Mouse (Mus musculus): Measurements from ENCODE around the gene Nckap5. TPM values are rescaled to one million over a fixed set of nuclear protein-coding genes. Genes with fewer than 3 reads are reported as not detected.

The Nckap5 gene
- polyA plus RNA-seq, 1 experiment, result 0.09 TPM

DNA sequence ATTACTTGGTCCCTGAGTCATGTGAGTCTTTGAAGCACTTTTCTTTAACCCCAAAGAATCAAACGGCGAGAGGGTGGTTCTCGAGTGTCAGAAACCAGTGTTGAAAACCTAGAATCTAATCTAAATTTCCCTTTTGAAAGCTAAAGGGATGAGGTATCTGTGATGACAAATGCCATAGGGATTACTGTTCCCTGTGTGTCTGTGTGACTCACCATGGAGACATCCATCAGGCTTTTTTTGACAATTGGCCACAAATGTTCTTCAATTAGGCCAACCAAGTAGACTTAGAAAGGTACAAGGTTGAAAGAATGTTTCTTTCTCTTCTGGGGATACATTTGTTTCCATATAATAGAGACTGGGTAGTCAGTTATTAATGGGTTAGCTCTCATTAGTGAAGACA is 879.6 kb downstream of the Nckap5 start:
- Histone ChIP-seq H3K9ac (ENCODE audit: low read depth, poor library complexity, severe bottlenecking) (no peak overlapping the region), H3K9me3 (replicated peaks; ENCODE audit: control insufficient read depth, insufficient read depth, low read length, poor library complexity, severe bottlenecking) (no peaks in the 10 kb centered on the region), H3K4me3 (ENCODE audit: low read depth, low read length) (no peak overlapping the region), H3K27ac (ENCODE audit: insufficient read depth, low read length) (no peak overlapping the region), H3K36me3 (ENCODE audit: control insufficient read depth, insufficient read depth, low read length, poor library complexity, severe bottlenecking) (no peaks in the 10 kb centered on the region), H3K4me1 (ENCODE audit: control insufficient read depth, insufficient read depth, low read length) (no peaks in the 10 kb centered on the region), H3K27me3 (ENCODE audit: control insufficient read depth, insufficient read depth, low read length, poor library complexity, severe bottlenecking) (no peaks in the 10 kb centered on the region)
- TF ChIP-seq CTCF (IDR thresholded peaks at IDR 0.05; ENCODE audit: low read depth, low read length) (no peak), EP300 (IDR thresholded peaks at IDR 0.05; ENCODE audit: insufficient read depth, low read depth, low read length) (no peak), POLR2A (IDR thresholded peaks at IDR 0.05; ENCODE audit: insufficient read depth, low read length) (no peak)

DNA sequence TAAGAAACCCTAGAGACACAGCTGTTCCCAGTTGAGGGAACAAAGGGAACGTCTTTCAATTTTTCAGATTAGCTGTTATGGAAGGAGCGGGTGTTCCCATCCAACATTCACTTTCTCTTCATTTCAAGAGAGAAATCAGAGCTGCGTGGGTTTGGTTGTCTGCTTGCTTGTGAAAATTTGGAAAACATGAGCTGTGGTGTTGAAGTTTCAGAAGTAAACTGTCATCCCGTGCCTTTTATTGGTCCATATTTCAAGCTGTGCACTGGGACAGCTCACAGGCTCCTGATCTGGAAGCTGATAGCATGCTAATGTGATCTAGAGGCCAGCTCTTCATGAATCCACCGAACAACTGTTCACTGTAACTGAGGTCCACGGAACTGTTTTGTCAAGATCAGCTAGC is 881.5 kb downstream of the Nckap5 start:
- H3K27ac ChIP-seq (ENCODE audit: insufficient read depth, low read length), result no peak overlapping the region
- H3K4me1 ChIP-seq (ENCODE audit: control insufficient read depth, insufficient read depth, low read length), result no peaks in the 10 kb centered on the region
- H3K9ac ChIP-seq (ENCODE audit: low read depth, poor library complexity, severe bottlenecking), result no peak overlapping the region
- H3K27me3 ChIP-seq (ENCODE audit: control insufficient read depth, insufficient read depth, low read length, poor library complexity, severe bottlenecking), result no peaks in the 10 kb centered on the region
- H3K9me3 ChIP-seq (replicated peaks; ENCODE audit: control insufficient read depth, insufficient read depth, low read length, poor library complexity, severe bottlenecking), result no peaks in the 10 kb centered on the region
- no peaks in the 10 kb centered on the region for H3K36me3 ChIP-seq (ENCODE audit: control insufficient read depth, insufficient read depth, low read length, poor library complexity, severe bottlenecking)
- TF ChIP-seq EP300 (IDR thresholded peaks at IDR 0.05; ENCODE audit: insufficient read depth, low read depth, low read length) (no peak), POLR2A (IDR thresholded peaks at IDR 0.05; ENCODE audit: insufficient read depth, low read length) (no peak), CTCF (IDR thresholded peaks at IDR 0.05; ENCODE audit: low read depth, low read length) (no peak)
- H3K4me3 ChIP-seq (ENCODE audit: low read depth, low read length), result no peak overlapping the region

DNA sequence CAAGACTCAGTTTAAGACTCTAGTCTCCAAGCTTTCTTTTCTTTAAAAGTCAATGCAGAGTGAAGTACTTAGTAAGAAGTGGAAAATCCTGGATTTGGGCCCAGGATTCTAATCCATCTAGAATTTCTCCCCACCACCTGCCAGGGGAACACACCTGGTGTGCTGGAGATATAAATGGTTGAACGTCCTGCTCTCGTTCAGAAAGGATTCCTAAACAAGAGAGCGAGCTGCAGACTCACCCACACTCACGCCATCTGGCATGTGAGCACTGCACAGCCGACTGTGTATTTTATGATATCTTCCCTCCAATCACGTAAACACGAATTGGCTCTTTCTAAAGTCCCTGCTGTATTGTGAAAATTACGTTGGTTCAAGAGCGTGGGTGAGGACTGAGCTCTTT is 885.5 kb downstream of the Nckap5 start:
- H3K9ac ChIP-seq (ENCODE audit: low read depth, poor library complexity, severe bottlenecking), result no peak overlapping the region

DNA sequence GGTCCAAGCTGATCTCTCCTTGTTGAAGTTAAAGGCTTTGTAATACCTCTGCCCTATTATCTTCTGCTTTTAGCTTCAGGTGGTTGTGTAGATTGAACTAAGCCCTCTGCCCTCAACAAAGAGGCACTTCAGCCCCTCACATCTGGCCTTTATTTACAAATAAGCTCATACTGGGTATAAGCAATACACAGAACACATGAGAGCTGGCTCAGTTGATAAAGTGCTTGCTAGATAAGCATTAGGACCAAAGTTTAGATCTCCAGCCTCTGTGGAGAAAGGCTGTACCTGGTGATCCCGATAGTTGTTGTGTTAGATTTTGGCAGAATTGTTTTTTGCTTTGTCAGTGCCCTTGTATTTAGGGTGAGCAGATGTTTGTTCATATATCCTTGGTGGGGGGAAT is 887.3 kb downstream of the Nckap5 start:
- Histone ChIP-seq H3K4me1 (ENCODE audit: control insufficient read depth, insufficient read depth, low read length) (no peaks in the 10 kb centered on the region), H3K9ac (ENCODE audit: low read depth, poor library complexity, severe bottlenecking) (no peak overlapping the region), H3K36me3 (ENCODE audit: control insufficient read depth, insufficient read depth, low read length, poor library complexity, severe bottlenecking) (no peaks in the 10 kb centered on the region), H3K9me3 (replicated peaks; ENCODE audit: control insufficient read depth, insufficient read depth, low read length, poor library complexity, severe bottlenecking) (no peaks in the 10 kb centered on the region), H3K27me3 (ENCODE audit: control insufficient read depth, insufficient read depth, low read length, poor library complexity, severe bottlenecking) (no peaks in the 10 kb centered on the region), H3K27ac (ENCODE audit: insufficient read depth, low read length) (no peak overlapping the region), H3K4me3 (ENCODE audit: low read depth, low read length) (no peak overlapping the region)
- no peak for TF ChIP-seq EP300 (IDR thresholded peaks at IDR 0.05; ENCODE audit: insufficient read depth, low read depth, low read length)
- no peak for TF ChIP-seq CTCF (IDR thresholded peaks at IDR 0.05; ENCODE audit: low read depth, low read length)
- no peak for TF ChIP-seq POLR2A (IDR thresholded peaks at IDR 0.05; ENCODE audit: insufficient read depth, low read length)

More for the DNA sequence above, 885.5 kb downstream of the Nckap5 start:
- H3K9me3 ChIP-seq (replicated peaks; ENCODE audit: control insufficient read depth, insufficient read depth, low read length, poor library complexity, severe bottlenecking), result no peaks in the 10 kb centered on the region
- no peak overlapping the region for H3K4me3 ChIP-seq (ENCODE audit: low read depth, low read length)
- H3K4me1 ChIP-seq (ENCODE audit: control insufficient read depth, insufficient read depth, low read length), result no peaks in the 10 kb centered on the region
- H3K36me3 ChIP-seq (ENCODE audit: control insufficient read depth, insufficient read depth, low read length, poor library complexity, severe bottlenecking), result no peaks in the 10 kb centered on the region
- H3K27me3 ChIP-seq (ENCODE audit: control insufficient read depth, insufficient read depth, low read length, poor library complexity, severe bottlenecking), result no peaks in the 10 kb centered on the region
- TF ChIP-seq POLR2A (IDR thresholded peaks at IDR 0.05; ENCODE audit: insufficient read depth, low read length) (no peak), CTCF (IDR thresholded peaks at IDR 0.05; ENCODE audit: low read depth, low read length) (no peak)
- no peak overlapping the region for H3K27ac ChIP-seq (ENCODE audit: insufficient read depth, low read length)

DNA sequence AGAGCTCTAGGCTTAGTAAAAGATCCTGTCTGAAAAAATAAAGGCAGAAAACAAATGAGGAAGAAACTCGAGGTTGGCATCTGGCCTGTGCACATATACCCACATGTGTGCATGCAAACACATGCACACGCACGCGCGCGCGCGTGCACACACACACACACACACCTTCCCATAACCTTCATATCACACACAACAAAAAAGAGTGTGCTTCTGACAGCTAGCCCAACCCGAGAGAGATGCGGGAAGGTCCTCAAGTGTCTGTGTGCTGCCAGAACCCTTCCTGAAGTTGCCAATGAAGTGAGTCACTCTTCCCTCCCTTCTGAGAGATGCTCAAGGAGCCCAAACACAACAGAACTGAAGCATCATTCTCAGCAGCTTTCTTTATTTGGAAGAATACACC is 905.1 kb downstream of the Nckap5 start:
- TF ChIP-seq EP300 (IDR thresholded peaks at IDR 0.05; ENCODE audit: insufficient read depth, low read depth, low read length) (no peak), POLR2A (IDR thresholded peaks at IDR 0.05; ENCODE audit: insufficient read depth, low read length) (no peak), CTCF (IDR thresholded peaks at IDR 0.05; ENCODE audit: low read depth, low read length) (no peak)
- Histone ChIP-seq H3K36me3 (ENCODE audit: control insufficient read depth, insufficient read depth, low read length, poor library complexity, severe bottlenecking) (no peaks in the 10 kb centered on the region), H3K27me3 (ENCODE audit: control insufficient read depth, insufficient read depth, low read length, poor library complexity, severe bottlenecking) (no peaks in the 10 kb centered on the region), H3K9me3 (replicated peaks; ENCODE audit: control insufficient read depth, insufficient read depth, low read length, poor library complexity, severe bottlenecking) (no peaks in the 10 kb centered on the region), H3K9ac (ENCODE audit: low read depth, poor library complexity, severe bottlenecking) (no peak overlapping the region), H3K4me1 (ENCODE audit: control insufficient read depth, insufficient read depth, low read length) (no peaks in the 10 kb centered on the region), H3K4me3 (ENCODE audit: low read depth, low read length) (no peak overlapping the region), H3K27ac (ENCODE audit: insufficient read depth, low read length) (no peak overlapping the region)

DNA sequence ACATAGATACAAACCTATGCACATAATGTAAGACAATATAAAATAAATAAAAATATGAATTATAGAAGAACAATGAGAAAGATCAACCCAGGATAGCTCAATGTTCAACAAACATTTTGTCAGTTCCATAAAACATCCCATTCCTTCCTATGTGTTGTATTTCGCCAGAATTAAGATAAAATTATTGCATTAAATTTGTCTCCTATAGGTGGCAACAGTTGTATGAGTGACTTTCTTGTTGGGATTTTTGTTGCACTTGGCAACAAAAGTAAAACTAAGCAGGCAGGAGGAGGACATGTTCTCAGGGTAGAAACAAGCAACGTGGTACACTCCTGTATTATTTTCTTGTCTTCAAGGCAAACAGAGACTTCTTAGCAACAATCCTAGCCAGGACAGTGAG is 907.5 kb downstream of the Nckap5 start:
- H3K9ac ChIP-seq (ENCODE audit: low read depth, poor library complexity, severe bottlenecking), result no peak overlapping the region
- H3K9me3 ChIP-seq (replicated peaks; ENCODE audit: control insufficient read depth, insufficient read depth, low read length, poor library complexity, severe bottlenecking), result no peaks in the 10 kb centered on the region
- H3K27me3 ChIP-seq (ENCODE audit: control insufficient read depth, insufficient read depth, low read length, poor library complexity, severe bottlenecking), result no peaks in the 10 kb centered on the region
- H3K4me3 ChIP-seq (ENCODE audit: low read depth, low read length), result no peak overlapping the region
- H3K27ac ChIP-seq (ENCODE audit: insufficient read depth, low read length), result no peak overlapping the region
- no peaks in the 10 kb centered on the region for H3K4me1 ChIP-seq (ENCODE audit: control insufficient read depth, insufficient read depth, low read length)
- no peaks in the 10 kb centered on the region for H3K36me3 ChIP-seq (ENCODE audit: control insufficient read depth, insufficient read depth, low read length, poor library complexity, severe bottlenecking)
- TF ChIP-seq CTCF (IDR thresholded peaks at IDR 0.05; ENCODE audit: low read depth, low read length) (no peak), EP300 (IDR thresholded peaks at IDR 0.05; ENCODE audit: insufficient read depth, low read depth, low read length) (no peak), POLR2A (IDR thresholded peaks at IDR 0.05; ENCODE audit: insufficient read depth, low read length) (no peak)

Measured in ES-Bruce4 (cell line).